Mouse (Mus musculus): Measurements from ENCODE around the gene Mpzl2.

- no peak for TF ChIP-seq CTCF (IDR thresholded peaks at IDR 0.05; ENCODE audit: insufficient read depth, low read depth, low read length)
- no peak for TF ChIP-seq POLR2A (IDR thresholded peaks at IDR 0.05; ENCODE audit: insufficient read depth, low read depth, low read length)
Observed at GRCm38 (mm10) chr9:45040066-45040845, 657 bp downstream of the Mpzl2 start.

Measured in olfactory bulb, adult 2 months (tissue).